Mouse (Mus musculus): ENCODE measurements at regions not wholly inside any gene's neighbourhood (a gene's known extent, or its start where the extent isn't known, plus 50 kb on each side); places are given as distances from the start of the nearest gene placed in this dataset.
A peak's percentile ranks its signal among the peaks of the same experiment; 100 is the strongest.

- Histone ChIP-seq H3K4me2 (ENCODE audit: low read depth, low read length, poor library complexity, severe bottlenecking) (no peak overlapping the region), H3K4me1 (ENCODE audit: insufficient read depth, low read length) (no peaks in the 10 kb centered on the region)
- no peak for ATAC-seq (ENCODE audit: low FRiP score)
Measured at GRCm38 (mm10) chr10:35855110-35855509, 143.4 kb upstream of the Amd2 start.

DNA sequence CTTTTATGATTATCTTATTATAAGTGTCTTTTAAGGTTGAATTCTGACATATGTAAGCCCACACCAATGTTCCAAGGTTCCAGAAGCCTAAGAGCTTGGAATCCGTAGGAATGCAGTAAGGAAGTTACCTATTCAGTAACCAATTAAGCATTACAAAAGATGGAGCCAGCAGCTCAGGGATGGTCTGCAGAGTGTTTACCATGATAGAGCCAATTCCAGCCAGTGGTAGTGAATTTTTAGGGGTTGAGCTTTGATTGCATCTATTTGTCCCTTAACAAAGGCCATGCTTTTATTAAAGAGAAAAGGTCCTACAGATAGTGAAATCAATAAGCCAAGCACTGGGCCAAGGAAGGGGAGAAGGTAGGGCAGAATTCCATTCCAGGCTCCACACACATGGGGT, 123.6 kb upstream of the Amd2 start:
- no peak overlapping the region for H3K4me2 ChIP-seq (ENCODE audit: low read depth, low read length, poor library complexity, severe bottlenecking)
- no peak for TF ChIP-seq CTCF (IDR thresholded peaks at IDR 0.05)
- no peaks in the 10 kb centered on the region for H3K9me3 ChIP-seq (ENCODE audit: low read length)
- 90% methylated on average over 1 of the region's 1 CpGs for WGBS
- no peak overlapping the region for H3K27ac ChIP-seq (ENCODE audit: low read depth, low read length)
- DNase-seq (ENCODE audit: low spot score) (no peak), ATAC-seq (ENCODE audit: low FRiP score) (no peak)
- no peak overlapping the region for H3K9ac ChIP-seq (replicated peaks; ENCODE audit: low read length, poor library complexity, severe bottlenecking)
- no peaks in the 10 kb centered on the region for H3K36me3 ChIP-seq (ENCODE audit: insufficient read depth, low read length)
- no peak overlapping the region for H3K4me3 ChIP-seq (ENCODE audit: low read depth, low read length)
- no peaks in the 10 kb centered on the region for H3K27me3 ChIP-seq (ENCODE audit: insufficient read depth, low read length)
- no peaks in the 10 kb centered on the region for H3K4me1 ChIP-seq (ENCODE audit: insufficient read depth, low read length)

More at GRCm38 (mm10) chr10:35855110-35855509, 143.4 kb upstream of the Amd2 start:
- WGBS = 85% methylated on average over 1 of the region's 1 CpGs
- no peaks in the 10 kb centered on the region for H3K36me3 ChIP-seq (ENCODE audit: insufficient read depth, low read length)
- no peak for TF ChIP-seq CTCF (IDR thresholded peaks at IDR 0.05)
- no peak overlapping the region for H3K9ac ChIP-seq (replicated peaks; ENCODE audit: low read length, poor library complexity, severe bottlenecking)
- no peak overlapping the region for H3K4me3 ChIP-seq (ENCODE audit: low read depth, low read length)
- no peak overlapping the region for H3K27ac ChIP-seq (ENCODE audit: low read depth, low read length)
- DNase-seq (ENCODE audit: low spot score) = peak; percentile 6
- H3K9me3 ChIP-seq (ENCODE audit: low read length) = no peaks in the 10 kb centered on the region
- no peaks in the 10 kb centered on the region for H3K27me3 ChIP-seq (ENCODE audit: insufficient read depth, low read length)

All from midbrain, postnatal 0 days (tissue).